Mouse (Mus musculus) brain, embryonic 14.5 days (tissue): ENCODE results near the gene Fes. TPM values are rescaled to one million over a fixed set of nuclear protein-coding genes. Genes with fewer than 3 reads are reported as not detected.
A peak's percentile ranks its signal among the peaks of the same experiment; 100 is the strongest.

Experiments used
- DNase-seq: peaks from one replicate; pipeline ENCODE4 v3.0.0-alpha.2; 2011; ENCODE audit warnings: low read depth
- CTCF ChIP-seq: fragments of 200-500 bp; IDR thresholded peaks from 2 replicates; pipeline ENCODE4 v1.5.1; 2012; ENCODE audit warnings: inconsistent platforms, mild to moderate bottlenecking, moderate library complexity, borderline replicate concordance; ENCODE audit not compliant: insufficient read depth, insufficient read length; ENCODE audit errors: extremely low read depth
- POLR2A ChIP-seq: fragments of 200-500 bp; IDR thresholded peaks from 2 replicates; pipeline ENCODE4 v1.6.1; 2012; ENCODE audit warnings: mild to moderate bottlenecking, inconsistent platforms, borderline replicate concordance; ENCODE audit not compliant: poor library complexity, insufficient read depth, insufficient read length, severe bottlenecking; ENCODE audit errors: extremely low read depth
- polyA plus RNA-seq: library from polyadenylated mRNA; depleted of rRNA; stranded (reverse); fragments of >200 nt; gene quantifications from 2 replicates; pipeline ENCODE4 v1.2.3, GENCODE M21; 2012

Fes gene
- polyA plus RNA-seq, 1 experiment = 7.1 TPM

- TF ChIP-seq POLR2A (no peak), CTCF (no peak)
- no peak for DNase-seq
Observed at GRCm38 (mm10) chr7:80347670-80348586, 39.8 kb downstream of the Fes start.

GRCm38 (mm10) chr7:80346830-80347229, 40.9 kb downstream of the Fes start:
- no peak for TF ChIP-seq CTCF
- no peak for TF ChIP-seq POLR2A

GRCm38 (mm10) chr7:80346173-80346572, 41.6 kb downstream of the Fes start:
- no peak for DNase-seq
- TF ChIP-seq POLR2A (no peak), CTCF (no peak)

More at GRCm38 (mm10) chr7:80346830-80347229, 40.9 kb downstream of the Fes start:
- no peak for DNase-seq

GRCm38 (mm10) chr7:80343270-80344018, 44.3 kb downstream of the Fes start:
- no peak for TF ChIP-seq CTCF
- no peak for DNase-seq

- TF ChIP-seq POLR2A = peak; percentile 84; the same call in 1 of the 2 replicates
- peak; percentile 90 for TF ChIP-seq CTCF
- peak; percentile 98 for DNase-seq
Observed at GRCm38 (mm10) chr7:80342858-80343257, 44.9 kb downstream of the Fes start, which contains the start of gene Hddc3. Hddc3 (plus strand) TSS chr7:80343104.

GRCm38 (mm10) chr7:80341793-80342192, 46.0 kb downstream of the Fes start:
- DNase-seq = peak; percentile 28
- TF ChIP-seq POLR2A (no peak), CTCF (no peak)

GRCm38 (mm10) chr7:80340793-80341192, 47.0 kb downstream of the Fes start, which contains the start of gene Unc45a:
Unc45a (minus strand) TSS chr7:80341005.
- DNase-seq = peak; percentile 85
- TF ChIP-seq CTCF = peak; percentile 72
- TF ChIP-seq POLR2A = no peak

GRCm38 (mm10) chr7:80339793-80340628, 47.7 kb downstream of the Fes start:
- DNase-seq = peak; percentile 99

GRCm38 (mm10) chr7:80339371-80339770, 48.4 kb downstream of the Fes start:
- DNase-seq = peak; percentile 69
- TF ChIP-seq POLR2A (no peak), CTCF (no peak)

More at GRCm38 (mm10) chr7:80339793-80340628, 47.7 kb downstream of the Fes start:
- peak; percentile 30; the same call in 1 of the 2 replicates for TF ChIP-seq POLR2A
- TF ChIP-seq CTCF = peak; percentile 83

- no peak for TF ChIP-seq CTCF
- DNase-seq = no peak
Observed at GRCm38 (mm10) chr7:80336932-80337331, 50.8 kb downstream of the Fes start.

- DNase-seq = no peak
- no peak for TF ChIP-seq POLR2A
- no peak for TF ChIP-seq CTCF
Observed at GRCm38 (mm10) chr7:80334848-80335247, 52.9 kb downstream of the Fes start.
